Mouse (Mus musculus) kidney, adult 2 months (tissue): Measurements from ENCODE around the gene Sptssa.

ENCODE experiments used
- CTCF ChIP-seq: fragments of 200-500 bp; conservative IDR thresholded peaks from 2 replicates; pipeline ENCODE4 v1.5.1; 2011; ENCODE audit warnings: low read depth, mild to moderate bottlenecking, control low read depth, low read length, moderate library complexity, mixed read lengths; ENCODE audit not compliant: insufficient read depth, insufficient read length
- POLR2A ChIP-seq: fragments of 200-500 bp; IDR thresholded peaks from one replicate; pipeline ENCODE4 v1.6.1; 2011; ENCODE audit warnings: low read depth, low read length, control low read depth

- no peak for TF ChIP-seq CTCF
- no peak for TF ChIP-seq POLR2A
These were observed 59.7 kb downstream of the Sptssa start for GRCm38 (mm10) chr12:54596715-54597114.
